Mouse (Mus musculus) lung, adult 2 months (tissue): ENCODE measurements around the gene Prdm16.

ENCODE experiments used
- CTCF ChIP-seq: fragments of 200-500 bp; IDR thresholded peaks from 2 replicates; pipeline ENCODE4 v1.5.1; 2011; ENCODE audit warnings: mild to moderate bottlenecking, low read length, control low read depth; ENCODE audit not compliant: insufficient read depth
- POLR2A ChIP-seq: fragments of 200-500 bp; IDR thresholded peaks from 2 replicates; pipeline ENCODE4 v1.6.1; 2011; ENCODE audit warnings: low read depth, mild to moderate bottlenecking, control low read depth, low read length, borderline replicate concordance; ENCODE audit errors: extremely low read depth

GRCm38 (mm10) chr4:154371542-154372247 lies 265.0 kb downstream of the Prdm16 start:
- TF ChIP-seq CTCF (no peak), POLR2A (no peak)
